Mouse (Mus musculus): ENCODE measurements around the gene Endou. TPM values are rescaled to one million over a fixed set of nuclear protein-coding genes. Genes with fewer than 3 reads are reported as not detected.

Endou gene
- polyA plus RNA-seq, 1 experiment from 2014 or later, result 0.29 TPM

GRCm38 (mm10) chr15:97742600-97742999 lies 11.5 kb upstream of the Endou start:
- no peak overlapping the region for H3K4me3 ChIP-seq
- H3K4me2 ChIP-seq, result no peak overlapping the region
- H3K9ac ChIP-seq, result no peak overlapping the region
- H3K27me3 ChIP-seq, result no peaks in the 10 kb centered on the region
- WGBS, result 73% methylated on average over 4 of the region's 4 CpGs
- H3K9me3 ChIP-seq, result no peaks in the 10 kb centered on the region
- H3K4me1 ChIP-seq (replicated peaks), result peaks cover 21% of the 10 kb centered on the region
- no peaks in the 10 kb centered on the region for H3K36me3 ChIP-seq
- ATAC-seq (ENCODE audit: low FRiP score), result no peak
- 0 out of 2 replicates have a peak overlapping the region, but pooled peaks have one; percentile 4 for H3K27ac ChIP-seq

GRCm38 (mm10) chr15:97742074-97742473 lies 10.9 kb upstream of the Endou start:
- ATAC-seq (ENCODE audit: low FRiP score), result no peak
- no peaks in the 10 kb centered on the region for H3K9me3 ChIP-seq
- no peak overlapping the region for H3K4me3 ChIP-seq
- no peak overlapping the region for H3K9ac ChIP-seq
- H3K4me1 ChIP-seq (replicated peaks), result peaks cover 21% of the 10 kb centered on the region
- H3K27me3 ChIP-seq, result no peaks in the 10 kb centered on the region
- H3K4me2 ChIP-seq, result no peak overlapping the region
- H3K36me3 ChIP-seq, result no peaks in the 10 kb centered on the region
- 0 out of 2 replicates have a peak overlapping the region, but pooled peaks have one; percentile 4 for H3K27ac ChIP-seq
- 68% methylated on average over 7 of the region's 7 CpGs for WGBS

GRCm38 (mm10) chr15:97741662-97742061 lies 10.5 kb upstream of the Endou start:
- Histone ChIP-seq H3K27ac (no peak overlapping the region), H3K4me1 (replicated peaks) (peaks cover 21% of the 10 kb centered on the region), H3K4me2 (no peak overlapping the region), H3K36me3 (no peaks in the 10 kb centered on the region), H3K9me3 (no peaks in the 10 kb centered on the region), H3K4me3 (no peak overlapping the region), H3K9ac (no peak overlapping the region), H3K27me3 (no peaks in the 10 kb centered on the region)
- no peak for ATAC-seq (ENCODE audit: low FRiP score)
- WGBS, result 86% methylated on average over 12 of the region's 12 CpGs

- Histone ChIP-seq H3K4me2 (no peak overlapping the region), H3K9ac (no peak overlapping the region), H3K36me3 (no peaks in the 10 kb centered on the region), H3K4me1 (replicated peaks) (peaks cover 16% of the 10 kb centered on the region), H3K4me3 (no peak overlapping the region), H3K27ac (no peak overlapping the region), H3K9me3 (no peaks in the 10 kb centered on the region), H3K27me3 (no peaks in the 10 kb centered on the region)
- ATAC-seq (ENCODE audit: low FRiP score), result no peak
- 89% methylated on average over 9 of the region's 9 CpGs for WGBS
These were observed 9.2 kb upstream of the Endou start for GRCm38 (mm10) chr15:97740283-97740732.

DNA sequence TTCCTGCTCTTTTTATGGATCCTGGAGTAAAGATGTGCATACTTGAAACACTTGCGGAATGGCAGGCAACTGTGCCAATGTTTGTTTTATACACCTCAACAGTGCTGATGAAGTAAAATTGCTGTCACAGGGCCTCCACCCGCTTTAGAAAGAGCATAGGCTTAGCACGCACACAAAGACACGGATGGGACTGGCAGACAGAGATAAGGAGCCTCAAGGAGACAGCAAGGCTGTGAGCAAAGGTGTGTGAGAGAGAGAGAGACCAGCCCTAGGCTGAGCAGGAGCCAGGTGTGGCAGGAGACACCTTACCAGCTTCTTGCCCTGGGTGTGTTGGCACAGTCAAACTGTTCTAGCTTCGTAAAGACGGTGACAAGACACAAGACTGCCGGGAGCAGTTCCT lies 7.8 kb upstream of the Endou start:
- ATAC-seq (ENCODE audit: low FRiP score), result no peak
- H3K4me2 ChIP-seq, result no peak overlapping the region
- 93% methylated on average over 7 of the region's 7 CpGs for WGBS

DNA sequence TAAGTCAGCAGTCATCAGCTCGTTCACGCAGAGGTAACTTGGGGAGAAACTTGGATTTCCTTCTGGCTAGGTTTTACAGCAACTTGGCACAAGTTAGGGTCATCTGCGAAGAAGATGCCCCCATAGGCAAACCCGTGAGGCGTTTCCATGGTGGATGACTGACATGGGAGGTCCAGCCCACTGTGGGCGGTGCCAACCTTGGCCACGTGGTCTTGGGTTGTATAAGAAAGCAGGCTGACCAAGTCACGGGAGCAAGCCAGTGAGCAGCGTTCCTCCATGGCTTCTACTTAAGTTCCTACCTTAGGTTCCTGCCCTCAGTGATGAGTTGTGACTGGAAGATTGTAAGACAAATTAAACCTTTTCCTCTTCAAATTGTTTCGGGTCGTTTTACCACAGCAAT lies 849 bp upstream of the Endou start:
- Histone ChIP-seq H3K36me3 (no peaks in the 10 kb centered on the region), H3K9me3 (no peaks in the 10 kb centered on the region), H3K4me3 (no peak overlapping the region), H3K27me3 (no peaks in the 10 kb centered on the region), H3K27ac (no peak overlapping the region), H3K4me1 (replicated peaks) (peaks cover 13% of the 10 kb centered on the region; the same call in 1 of the 2 replicates), H3K4me2 (no peak overlapping the region), H3K9ac (no peak overlapping the region)
- 94% methylated on average over 11 of the region's 11 CpGs for WGBS
- no peak for ATAC-seq (ENCODE audit: low FRiP score)

More for the DNA sequence above, 7.8 kb upstream of the Endou start:
- H3K36me3 ChIP-seq, result no peaks in the 10 kb centered on the region
- H3K4me1 ChIP-seq (replicated peaks), result peaks cover 9% of the 10 kb centered on the region
- no peak overlapping the region for H3K27ac ChIP-seq
- no peak overlapping the region for H3K4me3 ChIP-seq
- no peaks in the 10 kb centered on the region for H3K9me3 ChIP-seq
- no peak overlapping the region for H3K9ac ChIP-seq
- no peaks in the 10 kb centered on the region for H3K27me3 ChIP-seq

DNA sequence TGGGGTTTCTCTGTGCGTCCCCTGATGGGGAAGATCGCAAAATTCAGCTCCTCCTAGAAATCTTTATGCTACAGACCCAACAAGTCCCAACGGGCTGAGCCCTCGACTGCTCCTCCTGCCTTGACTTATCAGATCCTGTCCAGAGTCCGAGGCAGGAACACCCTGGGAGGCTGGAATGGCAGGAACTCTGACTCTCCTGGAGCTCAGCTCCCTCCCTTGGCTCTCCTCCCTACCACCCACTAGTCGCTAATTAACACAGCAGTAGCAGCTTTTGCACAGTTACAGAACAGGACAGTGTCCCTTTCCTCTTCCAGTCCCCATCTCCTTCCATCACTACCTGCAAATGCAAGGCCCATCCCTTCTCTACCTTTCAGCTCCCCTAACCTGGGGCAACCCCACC lies 774 bp downstream of the Endou start:
- peaks cover 13% of the 10 kb centered on the region; the same call in 1 of the 2 replicates for H3K4me1 ChIP-seq (replicated peaks)

GRCm38 (mm10) chr15:97728804-97729203 lies 2.3 kb downstream of the Endou start:
- no peak overlapping the region for H3K27ac ChIP-seq
- ATAC-seq (ENCODE audit: low FRiP score), result no peak
- H3K36me3 ChIP-seq, result no peaks in the 10 kb centered on the region
- no peaks in the 10 kb centered on the region for H3K27me3 ChIP-seq
- H3K9ac ChIP-seq, result no peak overlapping the region
- WGBS, result 60% methylated on average over 7 of the region's 7 CpGs
- H3K4me1 ChIP-seq (replicated peaks), result peaks cover 13% of the 10 kb centered on the region; the same call in 1 of the 2 replicates
- no peaks in the 10 kb centered on the region for H3K9me3 ChIP-seq
- H3K4me3 ChIP-seq, result no peak overlapping the region
- no peak overlapping the region for H3K4me2 ChIP-seq

More for the DNA sequence above, 774 bp downstream of the Endou start:
- no peak overlapping the region for H3K4me2 ChIP-seq
- H3K9me3 ChIP-seq, result no peaks in the 10 kb centered on the region
- no peaks in the 10 kb centered on the region for H3K27me3 ChIP-seq
- no peaks in the 10 kb centered on the region for H3K36me3 ChIP-seq
- no peak overlapping the region for H3K27ac ChIP-seq
- ATAC-seq (ENCODE audit: low FRiP score), result no peak
- 65% methylated on average over 6 of the region's 6 CpGs for WGBS
- H3K4me3 ChIP-seq, result no peak overlapping the region
- H3K9ac ChIP-seq, result no peak overlapping the region

GRCm38 (mm10) chr15:97728394-97728793 lies 2.7 kb downstream of the Endou start:
- no peaks in the 10 kb centered on the region for H3K9me3 ChIP-seq
- H3K4me3 ChIP-seq, result no peak overlapping the region
- H3K4me1 ChIP-seq (replicated peaks), result peaks cover 13% of the 10 kb centered on the region; the same call in 1 of the 2 replicates
- H3K27ac ChIP-seq, result no peak overlapping the region
- no peak for ATAC-seq (ENCODE audit: low FRiP score)
- H3K27me3 ChIP-seq, result no peaks in the 10 kb centered on the region
- H3K4me2 ChIP-seq, result no peak overlapping the region
- no peak overlapping the region for H3K9ac ChIP-seq
- H3K36me3 ChIP-seq, result no peaks in the 10 kb centered on the region
- 90% methylated on average over 11 of the region's 11 CpGs for WGBS

GRCm38 (mm10) chr15:97727520-97727919 lies 3.6 kb downstream of the Endou start:
- Histone ChIP-seq H3K36me3 (no peaks in the 10 kb centered on the region), H3K4me3 (no peak overlapping the region), H3K9me3 (no peaks in the 10 kb centered on the region), H3K4me2 (no peak overlapping the region), H3K4me1 (replicated peaks) (peaks cover 13% of the 10 kb centered on the region; the same call in 1 of the 2 replicates), H3K27me3 (no peaks in the 10 kb centered on the region), H3K27ac (no peak overlapping the region), H3K9ac (no peak overlapping the region)
- WGBS, result 85% methylated on average over 5 of the region's 5 CpGs
- ATAC-seq (ENCODE audit: low FRiP score), result no peak

GRCm38 (mm10) chr15:97727048-97727447 lies 4.1 kb downstream of the Endou start:
- no peaks in the 10 kb centered on the region for H3K36me3 ChIP-seq
- no peak overlapping the region for H3K27ac ChIP-seq
- no peak for ATAC-seq (ENCODE audit: low FRiP score)
- 78% methylated on average over 8 of the region's 8 CpGs for WGBS
- no peaks in the 10 kb centered on the region for H3K9me3 ChIP-seq
- H3K9ac ChIP-seq, result no peak overlapping the region
- H3K4me1 ChIP-seq (replicated peaks), result peaks cover 13% of the 10 kb centered on the region; the same call in 1 of the 2 replicates
- no peaks in the 10 kb centered on the region for H3K27me3 ChIP-seq
- no peak overlapping the region for H3K4me3 ChIP-seq
- no peak overlapping the region for H3K4me2 ChIP-seq

DNA sequence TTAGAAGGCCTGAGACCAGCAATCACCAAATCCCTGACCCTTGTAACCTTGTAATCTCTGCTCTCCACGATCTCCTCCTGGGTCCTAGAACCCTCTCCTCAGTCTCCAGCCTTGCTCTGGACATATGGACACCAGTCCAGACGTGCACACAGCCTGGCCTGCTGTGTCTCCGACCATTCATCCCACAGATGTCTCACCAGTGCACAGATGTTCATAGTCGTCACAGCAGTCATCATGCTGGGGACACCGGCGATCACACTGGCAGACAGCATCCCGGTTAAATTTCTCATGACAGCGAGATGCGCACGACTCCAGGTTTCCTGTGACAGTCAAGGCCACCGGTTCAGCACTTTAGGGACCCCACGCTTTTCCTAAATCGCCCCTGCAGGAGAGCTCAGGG lies 4.8 kb downstream of the Endou start:
- H3K36me3 ChIP-seq, result no peaks in the 10 kb centered on the region
- 80% methylated on average over 13 of the region's 13 CpGs for WGBS
- ATAC-seq (ENCODE audit: low FRiP score), result no peak

DNA sequence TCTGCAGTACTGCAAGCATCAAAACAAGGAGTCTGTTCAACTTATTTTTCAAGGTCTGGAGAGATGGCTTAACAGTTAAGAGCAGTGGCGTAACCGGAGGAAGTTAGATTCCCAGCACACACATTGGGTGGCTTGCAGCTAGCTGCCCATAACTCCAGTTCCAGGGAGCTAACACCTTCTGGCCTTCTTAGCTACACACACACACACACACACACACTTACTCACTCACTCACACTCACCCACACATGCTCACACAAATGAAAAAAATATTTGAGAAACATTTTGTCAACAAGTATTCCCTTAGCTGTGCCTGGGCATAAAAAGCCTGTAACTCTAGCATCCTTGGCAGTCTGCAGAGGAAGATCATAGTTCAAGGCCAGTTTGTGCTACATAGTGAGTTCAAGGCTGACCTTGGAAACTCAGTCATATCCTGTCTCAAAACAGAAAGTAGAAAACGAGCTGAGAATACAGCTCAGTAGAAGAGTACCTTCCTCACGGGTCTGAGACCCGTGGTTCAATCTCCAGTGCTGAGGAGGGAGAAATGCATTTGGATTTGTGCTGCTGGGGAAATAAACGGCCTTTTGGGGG lies 5.8 kb downstream of the Endou start:
- no peak overlapping the region for H3K4me3 ChIP-seq
- no peaks in the 10 kb centered on the region for H3K36me3 ChIP-seq
- no peaks in the 10 kb centered on the region for H3K27me3 ChIP-seq
- no peak for ATAC-seq (ENCODE audit: low FRiP score)
- no peaks in the 10 kb centered on the region for H3K9me3 ChIP-seq
- H3K9ac ChIP-seq, result no peak overlapping the region
- WGBS, result 78% methylated on average over 6 of the region's 6 CpGs
- no peak overlapping the region for H3K27ac ChIP-seq
- no peak overlapping the region for H3K4me2 ChIP-seq
- peaks cover 20% of the 10 kb centered on the region for H3K4me1 ChIP-seq (replicated peaks)

More for the DNA sequence above, 4.8 kb downstream of the Endou start:
- H3K9ac ChIP-seq, result no peak overlapping the region
- H3K4me1 ChIP-seq (replicated peaks), result peaks cover 16% of the 10 kb centered on the region
- no peak overlapping the region for H3K4me2 ChIP-seq
- H3K4me3 ChIP-seq, result no peak overlapping the region
- no peak overlapping the region for H3K27ac ChIP-seq
- no peaks in the 10 kb centered on the region for H3K27me3 ChIP-seq
- H3K9me3 ChIP-seq, result no peaks in the 10 kb centered on the region

All from hindbrain, embryonic 13.5 days (tissue).